In the genomic region with DNA sequence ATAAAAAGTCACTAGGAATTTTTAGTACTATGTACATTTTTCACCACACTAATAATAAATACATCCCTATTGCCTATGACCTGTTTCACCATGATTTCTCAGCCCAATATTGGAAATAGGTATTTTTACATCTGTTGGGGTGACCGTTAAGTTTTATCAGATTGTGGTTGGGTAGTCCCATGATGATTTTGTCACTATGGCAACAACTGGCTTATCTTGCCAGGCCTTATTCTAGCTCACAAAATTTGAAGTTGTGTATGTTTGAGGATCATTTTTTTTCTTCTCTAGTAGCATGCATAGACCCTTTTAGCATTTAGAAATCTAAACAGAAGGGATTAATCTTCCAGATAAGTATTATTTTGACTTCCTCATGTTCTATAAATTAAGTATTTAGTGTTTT, we compare ENCODE assay signal across 25 mouse cellular contexts.
DNase-seq lines count a peak whose midpoint lies in the region; ATAC-seq and TF ChIP-seq lines count a peak whose summit lies in the region.
"Had no signal": no experiment of that assay in that cellular context is flagged by ENCODE, and none has a peak within 500 bp of the region (broad histone marks: within the 10 kb centered on the region; RNA-seq: fewer than 3 reads in every experiment).

No protein-coding gene starts in this region.

- no peak for TF ChIP-seq RAD21 in MEL (IDR thresholded peaks at IDR 0.05; ENCODE audit: low read depth, low read length)

- TF ChIP-seq CTCF in G1E (IDR thresholded peaks at IDR 0.05; ENCODE audit: low read depth, low read length), result no peak
- no peak for TF ChIP-seq CTCF in MEL (IDR thresholded peaks at IDR 0.05 in 2 of 3, conservative IDR thresholded peaks at IDR 0.05 in 1 of 3; ENCODE audit: control insufficient read depth in 1 of 3, insufficient read depth in 1 of 3, low read depth in 2 of 3, low read length in 3 of 3, poor library complexity in 1 of 3, severe bottlenecking in 1 of 3)

- peak; percentile 90 for ATAC-seq in G1E (ENCODE audit: extremely low read depth, insufficient number of reproducible peaks, low FRiP score, poor library complexity, severe bottlenecking)
- no peak for ATAC-seq in megakaryocyte, adult 5-6 weeks (ENCODE audit: poor library complexity, severe bottlenecking)
- ATAC-seq: activated CD4-positive, CD25-positive, alpha-beta regulatory T cell, adult 4 months; CD4-positive, CD25-positive, alpha-beta regulatory T cell, adult 4 months; Patski had no signal

- DNase-seq in 416B (ENCODE audit: low read depth) (peak; percentile 7), G1E (ENCODE audit: low spot score) (no peak), MEL (ENCODE audit: low read depth, low spot score) (peak; percentile 51), MEL-GATA-1-ER (ENCODE audit: extremely low read depth, low read depth) (peak; percentile 2)
- DNase-seq in frontal cortex, postnatal 36 days (ENCODE audit: low spot score in 2 of 2), result no peak
- no peak for DNase-seq in right cerebral cortex, postnatal 10 days (ENCODE audit: low spot score in 2 of 2)
- DNase-seq in frontal cortex, postnatal 10 days (ENCODE audit: low spot score in 2 of 2), result no peak
- DNase-seq: adrenal gland, adult 2 months; adrenal gland, adult 8-10 months; adrenal gland, postnatal 10 days; adrenal gland, postnatal 14 days; adrenal gland, postnatal 25 days; adrenal gland, postnatal 36 days; B cell, adult 2 months; cerebellum, adult 11 months; cerebellum, adult 11-12 months; cerebellum, adult 18-20 months; cerebellum, adult 2 months; cerebellum, adult 8-10 months; cerebellum, adult 9-10 months had no signal

- TF ChIP-seq EP300 in MEL (IDR thresholded peaks at IDR 0.05; ENCODE audit: low read depth in 1 of 2, low read length in 2 of 2), result peak; percentile 57 to 85; a peak in 3 of 4 replicates

- no peak overlapping the region for H3K9ac ChIP-seq in MEL (ENCODE audit: control insufficient read depth, low read depth, low read length, poor library complexity, severe bottlenecking)

- no peaks in the 10 kb centered on the region for H3K27me3 ChIP-seq in G1E (ENCODE audit: insufficient read depth, low read length)
- H3K27me3 ChIP-seq in MEL (ENCODE audit: control insufficient read depth in 1 of 2, insufficient read depth in 2 of 2, low read length in 2 of 2), result no peaks in the 10 kb centered on the region
- H3K27me3 ChIP-seq: CH12.LX, Patski had no signal

- no peak for TF ChIP-seq POLR2A in MEL (IDR thresholded peaks at IDR 0.05; ENCODE audit: control insufficient read depth in 1 of 2, insufficient read depth in 1 of 2, low read depth in 1 of 2, low read length in 2 of 2, poor library complexity in 1 of 2)

- no peaks in the 10 kb centered on the region for H3K9me3 ChIP-seq in G1E (replicated peaks)
- H3K9me3 ChIP-seq in MEL (replicated peaks; ENCODE audit: insufficient read depth, low read length), result no peaks in the 10 kb centered on the region

- H3K36me3 ChIP-seq in G1E (replicated peaks) (no peaks in the 10 kb centered on the region), MEL (ENCODE audit: control insufficient read depth in 1 of 2, insufficient read depth in 2 of 2, low read length in 2 of 2) (peaks cover 0 to 7% of the 10 kb centered on the region in 2 experiments; a peak in 2 of 4 replicates)

- H3K79me2 ChIP-seq in MEL (ENCODE audit: control insufficient read depth, insufficient read depth, low read length, poor library complexity), result no peaks in the 10 kb centered on the region

- H3K4me1 ChIP-seq in G1E (ENCODE audit: insufficient read depth, low read depth, low read length), result peaks cover 16% of the 10 kb centered on the region
- H3K4me1 ChIP-seq in MEL (ENCODE audit: control insufficient read depth in 1 of 2, insufficient read depth in 2 of 2, low read length in 2 of 2), result peaks cover 0 to 8% of the 10 kb centered on the region in 2 experiments; a peak in 2 of 4 replicates

- no peak overlapping the region for H3K27ac ChIP-seq in MEL (ENCODE audit: control insufficient read depth, low read depth, low read length)

- H3K4me3 ChIP-seq in G1E (ENCODE audit: low read depth, low read length), result no peak overlapping the region
- H3K4me3 ChIP-seq in MEL (ENCODE audit: control insufficient read depth in 1 of 2, insufficient read depth in 1 of 2, low read depth in 2 of 2, low read length in 2 of 2), result no peak overlapping the region

TF ChIP-seq in MEL, 35 proteins besides CTCF, POLR2A, EP300 and RAD21:
- TF ChIP-seq NELFE (IDR thresholded peaks at IDR 0.05; ENCODE audit: low read depth, low read length) (no peak), ZC3H11A (IDR thresholded peaks at IDR 0.05; ENCODE audit: low read depth, low read length) (no peak), HCFC1 (IDR thresholded peaks at IDR 0.05; ENCODE audit: low read depth, low read length) (no peak), GATA1 (IDR thresholded peaks at IDR 0.05; ENCODE audit: low read depth, low read length) (peak; percentile 70; the same call in 1 of the 2 replicates), SIN3A (IDR thresholded peaks at IDR 0.05; ENCODE audit: low read length) (no peak), USF2 (IDR thresholded peaks at IDR 0.05; ENCODE audit: borderline replicate concordance in 1 of 2, insufficient read depth in 1 of 2, low read depth in 1 of 2, low read length in 2 of 2) (no peak), MXI1 (IDR thresholded peaks at IDR 0.05; ENCODE audit: low read depth, low read length) (no peak), USF1 (IDR thresholded peaks at IDR 0.05; ENCODE audit: low read depth, low read length) (no peak), UBTF (IDR thresholded peaks at IDR 0.05; ENCODE audit: borderline replicate concordance, insufficient read depth, low read depth, low read length) (no peak), MAFK (IDR thresholded peaks at IDR 0.05; ENCODE audit: borderline replicate concordance, low read depth, low read length) (no peak), ETS1 (IDR thresholded peaks at IDR 0.05; ENCODE audit: low read depth, low read length) (0 out of 2 replicates have a peak, but pooled peaks have one; percentile 45), CHD1 (IDR thresholded peaks at IDR 0.05; ENCODE audit: low read depth, low read length) (no peak), RCOR1 (IDR thresholded peaks at IDR 0.05; ENCODE audit: low read depth, low read length) (no peak), MYC (IDR thresholded peaks at IDR 0.05; ENCODE audit: low read depth, low read length) (no peak), POLR2AphosphoS5 (IDR thresholded peaks at IDR 0.05; ENCODE audit: borderline replicate concordance, low read depth, low read length) (no peak), E2F4 (IDR thresholded peaks at IDR 0.05; ENCODE audit: borderline replicate concordance, low read depth, low read length) (no peak), TCF12 (IDR thresholded peaks at IDR 0.05; ENCODE audit: low read depth, low read length) (peak; percentile 68), ZNF384 (IDR thresholded peaks at IDR 0.05; ENCODE audit: low read depth, low read length) (peak; percentile 42; the same call in 1 of the 2 replicates), TAL1 (IDR thresholded peaks at IDR 0.05; ENCODE audit: low read length) (no peak), ZMIZ1 (IDR thresholded peaks at IDR 0.05; ENCODE audit: low read depth, low read length) (no peak), JUND (IDR thresholded peaks at IDR 0.05; ENCODE audit: low read depth, low read length) (no peak), MEF2A (IDR thresholded peaks at IDR 0.05; ENCODE audit: extremely low read depth, insufficient replicate concordance, low read depth, low read length, poor library complexity, severe bottlenecking) (no peak), BHLHE40 (IDR thresholded peaks at IDR 0.05; ENCODE audit: borderline replicate concordance, low read depth, low read length) (no peak), MYB (IDR thresholded peaks at IDR 0.05; ENCODE audit: low read depth, low read length) (peak; percentile 75), MAZ (IDR thresholded peaks at IDR 0.05; ENCODE audit: low read depth, low read length) (no peak), CHD2 (IDR thresholded peaks at IDR 0.05; ENCODE audit: low read length) (no peak), NRF1 (IDR thresholded peaks at IDR 0.05; ENCODE audit: insufficient read depth, low read depth, low read length, poor library complexity, severe bottlenecking) (no peak), GABPA (IDR thresholded peaks at IDR 0.05; ENCODE audit: low read depth, low read length) (no peak), KAT2A (conservative IDR thresholded peaks at IDR 0.05; ENCODE audit: low read depth, low read length) (no peak)

Comparison
In these comparisons a context has a peak if more than half of its experiments do, and no peak if none do; other contexts are left out.
1. DNase-seq: peak in 416B (single experiment), MEL (single experiment) and MEL-GATA-1-ER (single experiment); none in G1E (single experiment), frontal cortex, postnatal 36 days (0 of 2), right cerebral cortex, postnatal 10 days (0 of 2) and frontal cortex, postnatal 10 days (0 of 2).